Mouse (Mus musculus): ENCODE measurements around the gene Bcar1. TPM values are rescaled to one million over a fixed set of nuclear protein-coding genes. Genes with fewer than 3 reads are reported as not detected.

The Bcar1 gene
- polyA plus RNA-seq, 1 experiment from 2014 or later: 156 TPM

- no peak for TF ChIP-seq CTCF (IDR thresholded peaks at IDR 0.05)
- CTCF ChIA-PET: interaction anchor here (0.7 to 5.6 kb wide), 5 partner anchors 9 to 92 kb away, joined by 3 to 31 read pairs (median 3); partner anchors contain the start of gene Bcar1
- ATAC-seq: peak; percentile 20
- H3K27me3 ChIP-seq: no peaks in the 10 kb centered on the region
- DNase-seq (ENCODE audit: low read depth, low spot score): peak; percentile 82
- POLR2A ChIA-PET: interaction anchor here (0.8 to 8.6 kb wide), 4 partner anchors 11 to 24 kb away, joined by 3 to 99 read pairs (median 7); partner anchors contain the start of gene Bcar1
- in situ Hi-C loops (cut with MboI; ENCODE audit: low pct_unique_long_range_greater_than_20kb): loop anchor here (25.0 kb wide), 1 partner anchor 945 kb away; no protein-coding TSS in a partner anchor
Observed at GRCm38 (mm10) chr8:111732406-111733085, 11.1 kb downstream of the Bcar1 start.

GRCm38 (mm10) chr8:111732004-111732403 is 11.6 kb downstream of the Bcar1 start:
- in situ Hi-C loops (cut with MboI; ENCODE audit: low pct_unique_long_range_greater_than_20kb): loop anchor here (25.0 kb wide), 1 partner anchor 945 kb away; no protein-coding TSS in a partner anchor
- no peaks in the 10 kb centered on the region for H3K27me3 ChIP-seq
- POLR2A ChIA-PET: interaction anchor here (0.5 to 8.6 kb wide), 6 partner anchors 11 to 124 kb away, joined by 3 to 99 read pairs (median 4); partner anchors contain the start of gene Bcar1
- DNase-seq (ENCODE audit: low read depth, low spot score) (peak; percentile 67), ATAC-seq (peak; percentile 75)
- CTCF ChIA-PET: interaction anchor here (1.2 to 5.6 kb wide), 3 partner anchors 9 to 23 kb away, joined by 3 to 31 read pairs (median 3); partner anchors contain the start of gene Bcar1
- TF ChIP-seq CTCF (IDR thresholded peaks at IDR 0.05): no peak

- CTCF ChIA-PET: interaction anchor here (0.9 to 5.6 kb wide), 4 partner anchors 13 to 23 kb away, joined by 3 to 31 read pairs (median 6); partner anchors contain the start of gene Bcar1
- TF ChIP-seq CTCF (IDR thresholded peaks at IDR 0.05): no peak
- POLR2A ChIA-PET: interaction anchor here (0.5 to 8.6 kb wide), 8 partner anchors 12 to 125 kb away, joined by 3 to 99 read pairs (median 4); partner anchors contain the start of gene Bcar1
- H3K27me3 ChIP-seq: no peaks in the 10 kb centered on the region
- in situ Hi-C loops (cut with MboI; ENCODE audit: low pct_unique_long_range_greater_than_20kb): loop anchor here (25.0 kb wide), 1 partner anchor 944 kb away; no protein-coding TSS in a partner anchor
- DNase-seq (ENCODE audit: low read depth, low spot score) (no peak), ATAC-seq (no peak)
Observed at GRCm38 (mm10) chr8:111731231-111731977, 12.2 kb downstream of the Bcar1 start.

- no peaks in the 10 kb centered on the region for H3K27me3 ChIP-seq
- CTCF ChIA-PET: interaction anchor here (2.2 to 2.5 kb wide), 2 partner anchors 9 to 18 kb away, joined by 8 to 9 read pairs; no protein-coding TSS in a partner anchor
- in situ Hi-C loops (cut with MboI; ENCODE audit: low pct_unique_long_range_greater_than_20kb): loop anchor here (25.0 kb wide), 1 partner anchor 942 kb away; no protein-coding TSS in a partner anchor
- no peak for DNase-seq (ENCODE audit: low read depth, low spot score)
- POLR2A ChIA-PET: interaction anchor here (0.6 to 8.6 kb wide), 5 partner anchors 13 to 884 kb away, joined by 4 to 99 read pairs (median 8); partner anchors contain the start of gene Bcar1
- no peak for TF ChIP-seq CTCF (IDR thresholded peaks at IDR 0.05)
- no peak for ATAC-seq
Observed at GRCm38 (mm10) chr8:111729233-111730170, 14.1 kb downstream of the Bcar1 start.

GRCm38 (mm10) chr8:111728481-111728880 is 15.1 kb downstream of the Bcar1 start:
- TF ChIP-seq CTCF (IDR thresholded peaks at IDR 0.05): no peak
- POLR2A ChIA-PET: interaction anchor here (0.6 to 8.6 kb wide), 3 partner anchors 11 to 883 kb away, joined by 6 to 99 read pairs (median 17); partner anchors contain the start of gene Bcar1
- ATAC-seq (no peak), DNase-seq (ENCODE audit: low read depth, low spot score) (no peak)
- no peaks in the 10 kb centered on the region for H3K27me3 ChIP-seq
- CTCF ChIA-PET: interaction anchor here (2.5 kb wide), 1 partner anchor 10 kb away, joined by 9 read pairs; no protein-coding TSS in a partner anchor
- in situ Hi-C loops (cut with MboI; ENCODE audit: low pct_unique_long_range_greater_than_20kb): loop anchor here (25.0 kb wide), 1 partner anchor 941 kb away; no protein-coding TSS in a partner anchor

- CTCF ChIA-PET: interaction anchor here (1.9 to 2.7 kb wide), 3 partner anchors 7 to 97 kb away, joined by 6 to 9 read pairs (median 8); no protein-coding TSS in a partner anchor
- no peak for TF ChIP-seq CTCF (IDR thresholded peaks at IDR 0.05)
- POLR2A ChIA-PET: interaction anchor here (0.7 to 2.5 kb wide), 2 partner anchors 10 to 15 kb away, joined by 3 to 17 read pairs; no protein-coding TSS in a partner anchor
- ATAC-seq (no peak), DNase-seq (ENCODE audit: low read depth, low spot score) (no peak)
- no peaks in the 10 kb centered on the region for H3K27me3 ChIP-seq
- in situ Hi-C loops (cut with MboI; ENCODE audit: low pct_unique_long_range_greater_than_20kb): loop anchor here (25.0 kb wide), 1 partner anchor 940 kb away; no protein-coding TSS in a partner anchor
Observed at GRCm38 (mm10) chr8:111727553-111727952, 16.1 kb downstream of the Bcar1 start.

GRCm38 (mm10) chr8:111726102-111726900 is 17.3 kb downstream of the Bcar1 start:
- CTCF ChIA-PET: interaction anchor here (0.9 to 2.7 kb wide), 7 partner anchors 8 to 99 kb away, joined by 3 to 9 read pairs (median 6); no protein-coding TSS in a partner anchor
- POLR2A ChIA-PET: interaction anchor here (2.5 kb wide), 1 partner anchor 9 kb away, joined by 17 read pairs; no protein-coding TSS in a partner anchor
- H3K27me3 ChIP-seq: no peaks in the 10 kb centered on the region
- in situ Hi-C loops (cut with MboI; ENCODE audit: low pct_unique_long_range_greater_than_20kb): loop anchor here (25.0 kb wide), 1 partner anchor 939 kb away; no protein-coding TSS in a partner anchor
- TF ChIP-seq CTCF (IDR thresholded peaks at IDR 0.05): no peak
- DNase-seq (ENCODE audit: low read depth, low spot score): peak; percentile 79
- ATAC-seq: peak; percentile 79

- POLR2A ChIA-PET: interaction anchor here (0.6 to 0.9 kb wide), 2 partner anchors 9 kb away, joined by 3 read pairs; no protein-coding TSS in a partner anchor
- H3K27me3 ChIP-seq: no peaks in the 10 kb centered on the region
- CTCF ChIA-PET: interaction anchor here (1.0 to 2.7 kb wide), 2 partner anchors 10 to 11 kb away, joined by 3 to 6 read pairs; no protein-coding TSS in a partner anchor
- TF ChIP-seq CTCF (IDR thresholded peaks at IDR 0.05): no peak
- in situ Hi-C loops (cut with MboI; ENCODE audit: low pct_unique_long_range_greater_than_20kb): loop anchor here (25.0 kb wide), 1 partner anchor 938 kb away; no protein-coding TSS in a partner anchor
- ATAC-seq (no peak), DNase-seq (ENCODE audit: low read depth, low spot score) (no peak)
Observed at GRCm38 (mm10) chr8:111725341-111725740, 18.3 kb downstream of the Bcar1 start.

Measured in Patski (cell line).